Mouse (Mus musculus) gastrocnemius, adult 18-20 months (tissue): ENCODE results near the gene Ndufa4l2. TPM values are rescaled to one million over a fixed set of nuclear protein-coding genes. Genes with fewer than 3 reads are reported as not detected.

Source experiments
- DNase-seq: peaks from one replicate; pipeline ENCODE4 v3.0.0; 2021; ENCODE audit warnings: low spot score
- total RNA-seq, 2 experiments: library from RNA; stranded (reverse); gene quantifications; 2 replicates each; pipeline ENCODE4 v1.2.3; 2021

Ndufa4l2 gene
- total RNA-seq, 2 experiments from 2014 or later, result 10.1 to 13.7 TPM

- DNase-seq, result no peak
These were observed 4.7 kb upstream of the Ndufa4l2 start for GRCm38 (mm10) chr10:127509837-127510701.

- no peak for DNase-seq
These were observed 3.7 kb upstream of the Ndufa4l2 start for GRCm38 (mm10) chr10:127510895-127511617.

- no peak for DNase-seq
These were observed 3.0 kb upstream of the Ndufa4l2 start for GRCm38 (mm10) chr10:127511634-127512306.

GRCm38 (mm10) chr10:127512307-127512666 is 2.5 kb upstream of the Ndufa4l2 start:
- no peak for DNase-seq

GRCm38 (mm10) chr10:127512813-127513212 is 2.0 kb upstream of the Ndufa4l2 start:
- DNase-seq, result peak; percentile 94

GRCm38 (mm10) chr10:127513501-127514091 is 1.2 kb upstream of the Ndufa4l2 start:
- DNase-seq, result no peak

- no peak for DNase-seq
These were observed 562 bp upstream of the Ndufa4l2 start for GRCm38 (mm10) chr10:127514111-127514698.

GRCm38 (mm10) chr10:127515271-127515982 is 660 bp downstream of the Ndufa4l2 start:
- DNase-seq, result no peak

- DNase-seq, result no peak
These were observed 1.3 kb downstream of the Ndufa4l2 start for GRCm38 (mm10) chr10:127515983-127516459.

- no peak for DNase-seq
These were observed 2.0 kb downstream of the Ndufa4l2 start for GRCm38 (mm10) chr10:127516576-127517260.

- no peak for DNase-seq
These were observed 3.2 kb downstream of the Ndufa4l2 start for GRCm38 (mm10) chr10:127517941-127518340.

- DNase-seq, result no peak
These were observed 4.4 kb downstream of the Ndufa4l2 start for GRCm38 (mm10) chr10:127519041-127519701.

- no peak for DNase-seq
These were observed 5.3 kb downstream of the Ndufa4l2 start for GRCm38 (mm10) chr10:127519903-127520713.

GRCm38 (mm10) chr10:127520714-127521357 is 6.1 kb downstream of the Ndufa4l2 start:
- DNase-seq, result no peak

- DNase-seq, result no peak
These were observed 6.9 kb downstream of the Ndufa4l2 start for GRCm38 (mm10) chr10:127521611-127522080.

- peak; percentile 85 for DNase-seq
These were observed 7.4 kb downstream of the Ndufa4l2 start, which contains the start of gene Shmt2 for GRCm38 (mm10) chr10:127522088-127522581. Gene Shmt2, minus strand, starts transcription at chr10:127522444.

- no peak for DNase-seq
These were observed 10.0 kb downstream of the Ndufa4l2 start for GRCm38 (mm10) chr10:127524646-127525255.
